Mouse (Mus musculus) kidney, embryonic 14.5 days (tissue): ENCODE measurements around the gene Phactr1. TPM values are rescaled to one million over a fixed set of nuclear protein-coding genes. Genes with fewer than 3 reads are reported as not detected.

Experiments used
- ATAC-seq: fragments of 200-750 bp; cut with Nextera tagmentation; 2 replicates; pipeline ENCODE4 v1.8.0; 2017; ENCODE audit warnings: moderate number of reproducible peaks, mild to moderate bottlenecking, moderate TSS enrichment, moderate library complexity; ENCODE audit not compliant: low FRiP score, low TSS enrichment
- H3K27ac ChIP-seq: fragments of 300-500 bp; sonication (generic); 2 replicates; pipeline ENCODE4 v1.5.1; 2014; ENCODE audit warnings: low read depth, mild to moderate bottlenecking, low read length, moderate library complexity, mixed read lengths
- H3K27me3 ChIP-seq: fragments of 300-500 bp; sonication (generic); 2 replicates; pipeline ENCODE4 v1.6.1; 2014; ENCODE audit warnings: mild to moderate bottlenecking, low read length; ENCODE audit not compliant: control insufficient read depth, insufficient read depth
- H3K36me3 ChIP-seq: fragments of 300-500 bp; sonication (generic); 2 replicates; pipeline ENCODE4 v1.6.1; 2014; ENCODE audit warnings: low read length, mixed read lengths; ENCODE audit not compliant: control insufficient read depth, insufficient read depth
- H3K4me1 ChIP-seq: fragments of 300-500 bp; sonication (generic); 2 replicates; pipeline ENCODE4 v1.6.1; 2014; ENCODE audit warnings: low read length, mixed read lengths; ENCODE audit not compliant: control insufficient read depth, insufficient read depth
- H3K4me2 ChIP-seq: fragments of 300-500 bp; sonication (generic); replicated peaks from 2 replicates; pipeline ENCODE4 v1.6.1; 2014; ENCODE audit warnings: low read depth, mild to moderate bottlenecking, low read length
- H3K4me3 ChIP-seq: fragments of 300-500 bp; sonication (generic); 2 replicates; pipeline ENCODE4 v1.5.1; 2014; ENCODE audit warnings: mild to moderate bottlenecking, low read length
- H3K9ac ChIP-seq: fragments of 300-500 bp; sonication (generic); 2 replicates; pipeline ENCODE4 v1.6.1; 2014; ENCODE audit warnings: low read depth, mild to moderate bottlenecking, low read length, moderate library complexity
- H3K9me3 ChIP-seq: fragments of 300-500 bp; sonication (generic); 2 replicates; pipeline ENCODE4 v1.6.1; 2016; ENCODE audit warnings: low read length; ENCODE audit not compliant: control insufficient read depth
- WGBS: fragments of 180-500 bp; shearing (Covaris S2); extraction: QIAGEN DNeasy Blood & Tissue Kit; methylation state at CpG from one replicate; pipeline ENCODE4 v1.1.7; 2014; 5-methylcytosine and 5-hydroxymethylcytosine counted together
- polyA plus RNA-seq: library from polyadenylated mRNA; unstranded; fragments of >200 nt; fragmentation: Nextera tagmentation; extraction: Ambion mirVana; gene quantifications from 2 replicates; pipeline ENCODE4 v1.2.1, GENCODE M21; 2014

Gene Phactr1
- polyA plus RNA-seq, 1 experiment from 2014 or later: 26.6 TPM

DNA sequence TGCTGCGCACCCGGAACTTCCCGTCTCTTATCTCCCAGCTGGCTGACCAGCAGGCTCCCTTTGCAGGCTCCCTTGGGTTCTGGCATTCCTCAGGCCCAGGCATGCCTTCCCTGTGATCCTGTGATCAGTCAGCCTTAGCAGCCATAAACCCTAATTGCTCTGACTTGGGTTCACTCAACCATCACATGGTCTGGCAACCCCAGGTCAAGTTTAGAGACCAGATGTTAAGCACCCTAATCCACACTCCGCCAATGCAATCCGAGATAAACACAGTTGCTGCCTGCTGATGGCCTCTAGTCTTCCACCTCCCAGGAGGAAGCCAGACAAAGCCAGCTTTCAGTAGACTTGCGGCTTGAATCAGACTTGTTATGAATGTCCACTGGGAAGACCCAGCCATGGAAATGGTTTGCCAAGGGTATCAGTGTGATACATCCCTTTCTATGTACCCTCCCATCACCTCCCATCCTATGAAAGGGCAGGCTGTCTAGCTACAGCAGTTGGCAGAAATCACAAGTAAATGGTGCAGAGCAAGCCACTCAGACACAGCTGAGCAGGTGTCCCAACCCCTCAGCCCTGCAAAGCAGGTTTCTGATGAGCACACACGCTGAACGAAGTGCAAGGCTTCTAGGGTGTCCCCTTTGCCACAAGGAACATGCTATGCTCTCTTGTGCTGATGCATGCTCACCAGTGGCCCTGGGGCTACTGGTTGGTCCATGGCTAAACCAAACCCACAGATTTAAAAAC lies 466.3 kb downstream of the Phactr1 start:
- H3K27me3 ChIP-seq: no peaks in the 10 kb centered on the region
- peaks cover 21% of the 10 kb centered on the region; the same call in 1 of the 2 replicates for H3K4me1 ChIP-seq
- peaks cover 4% of the 10 kb centered on the region for H3K36me3 ChIP-seq
- 24% methylated on average over 8 of the region's 8 CpGs for WGBS
- no peaks in the 10 kb centered on the region for H3K9me3 ChIP-seq
- H3K9ac ChIP-seq: no peak overlapping the region
- ATAC-seq: peak; percentile 82
- peak overlapping the region; percentile 71; the same call in 1 of the 2 replicates for H3K27ac ChIP-seq
- no peak overlapping the region for H3K4me2 ChIP-seq
- H3K4me3 ChIP-seq: no peak overlapping the region

GRCm38 (mm10) chr13:43148692-43149091 lies 468.3 kb downstream of the Phactr1 start:
- no peak for ATAC-seq
- WGBS: 68% methylated on average over 4 of the region's 4 CpGs
- Histone ChIP-seq H3K9ac (no peak overlapping the region), H3K27ac (no peak overlapping the region), H3K36me3 (peaks cover 4% of the 10 kb centered on the region), H3K9me3 (no peaks in the 10 kb centered on the region), H3K4me3 (no peak overlapping the region), H3K27me3 (no peaks in the 10 kb centered on the region), H3K4me2 (no peak overlapping the region), H3K4me1 (peaks cover 21% of the 10 kb centered on the region; the same call in 1 of the 2 replicates)

DNA sequence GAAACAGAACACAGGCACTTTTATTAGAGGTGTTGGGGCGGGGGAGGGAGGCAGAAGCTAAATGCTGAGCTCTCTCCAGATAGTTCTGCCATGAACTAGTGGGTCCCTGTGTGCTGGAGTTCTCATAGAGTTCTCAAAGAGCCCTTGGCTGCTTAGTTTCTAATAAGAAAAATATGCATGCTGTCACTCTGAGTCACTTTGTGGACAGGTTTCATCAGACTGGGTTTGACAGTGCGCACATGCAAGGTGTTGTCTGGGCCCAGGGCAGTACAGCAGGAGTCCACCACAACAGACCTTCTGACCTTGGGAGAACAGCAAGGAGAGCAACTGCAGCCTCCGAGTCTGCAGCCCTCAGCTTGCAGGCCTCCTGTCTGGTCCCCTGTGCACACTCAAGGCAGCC lies 469.2 kb downstream of the Phactr1 start:
- Histone ChIP-seq H3K4me3 (no peak overlapping the region), H3K27me3 (no peaks in the 10 kb centered on the region), H3K9me3 (no peaks in the 10 kb centered on the region), H3K27ac (no peak overlapping the region), H3K4me2 (no peak overlapping the region), H3K9ac (no peak overlapping the region), H3K4me1 (peaks cover 17% of the 10 kb centered on the region; the same call in 1 of the 2 replicates), H3K36me3 (peaks cover 11% of the 10 kb centered on the region)
- WGBS: 75% methylated on average over 3 of the region's 3 CpGs
- ATAC-seq: no peak

GRCm38 (mm10) chr13:43152005-43152520 lies 471.6 kb downstream of the Phactr1 start:
- Histone ChIP-seq H3K36me3 (peaks cover 15% of the 10 kb centered on the region), H3K4me1 (peaks cover 9% of the 10 kb centered on the region; the same call in 1 of the 2 replicates), H3K9me3 (no peaks in the 10 kb centered on the region), H3K4me3 (no peak overlapping the region), H3K9ac (no peak overlapping the region), H3K4me2 (no peak overlapping the region), H3K27me3 (no peaks in the 10 kb centered on the region), H3K27ac (no peak overlapping the region)
- 85% methylated on average over 14 of the region's 14 CpGs for WGBS
- ATAC-seq: no peak

DNA sequence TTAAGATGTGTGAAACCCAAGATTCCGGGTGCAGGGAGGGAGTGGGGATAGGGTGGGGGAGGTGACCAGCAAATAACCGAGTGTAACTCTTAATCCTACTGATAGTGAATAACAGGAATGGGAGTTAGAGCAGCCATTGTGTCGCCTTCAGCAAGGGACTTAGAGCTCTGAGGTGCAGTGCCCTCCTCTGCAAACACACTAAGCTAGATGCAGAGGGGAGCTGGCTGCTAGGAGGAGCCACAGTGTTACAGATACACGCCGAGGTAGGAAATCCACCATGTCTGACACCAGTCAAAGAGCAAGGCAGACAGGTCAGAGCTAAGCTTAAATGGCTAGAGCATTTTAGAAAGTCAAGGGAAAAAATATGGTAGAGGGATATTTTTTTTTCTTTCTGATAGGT lies 476.9 kb downstream of the Phactr1 start:
- Histone ChIP-seq H3K4me2 (no peak overlapping the region), H3K27me3 (no peaks in the 10 kb centered on the region), H3K9me3 (no peaks in the 10 kb centered on the region), H3K27ac (no peak overlapping the region), H3K9ac (no peak overlapping the region), H3K4me1 (peaks cover 14% of the 10 kb centered on the region), H3K36me3 (peaks cover 11% of the 10 kb centered on the region), H3K4me3 (no peak overlapping the region)
- 31% methylated on average over 5 of the region's 5 CpGs for WGBS
- ATAC-seq: 0 out of 2 replicates have a peak, but pooled peaks have one; percentile 17

- H3K36me3 ChIP-seq: peaks cover 13% of the 10 kb centered on the region
- no peaks in the 10 kb centered on the region for H3K27me3 ChIP-seq
- H3K4me2 ChIP-seq: no peak overlapping the region
- H3K9ac ChIP-seq: no peak overlapping the region
- H3K4me1 ChIP-seq: peaks cover 14% of the 10 kb centered on the region
- no peak overlapping the region for H3K4me3 ChIP-seq
- H3K9me3 ChIP-seq: no peaks in the 10 kb centered on the region
- 33% methylated on average over 5 of the region's 5 CpGs for WGBS
- peak overlapping the region; percentile 79; the same call in 1 of the 2 replicates for H3K27ac ChIP-seq
- ATAC-seq: no peak
Observed at GRCm38 (mm10) chr13:43158281-43158680, 477.9 kb downstream of the Phactr1 start.

- Histone ChIP-seq H3K4me3 (no peak overlapping the region), H3K4me1 (peaks cover 14% of the 10 kb centered on the region), H3K36me3 (peaks cover 14% of the 10 kb centered on the region), H3K9ac (no peak overlapping the region), H3K4me2 (no peak overlapping the region), H3K27me3 (no peaks in the 10 kb centered on the region), H3K9me3 (no peaks in the 10 kb centered on the region), H3K27ac (no peak overlapping the region; the same call in 1 of the 2 replicates)
- ATAC-seq: peak; percentile 89
- 18% methylated on average over 3 of the region's 3 CpGs for WGBS
Observed at GRCm38 (mm10) chr13:43159429-43159828, 479.0 kb downstream of the Phactr1 start.

GRCm38 (mm10) chr13:43167721-43168120 lies 487.3 kb downstream of the Phactr1 start:
- WGBS: 79% methylated on average over 9 of the region's 9 CpGs
- Histone ChIP-seq H3K36me3 (peaks cover 15% of the 10 kb centered on the region; the same call in 1 of the 2 replicates), H3K9ac (no peak overlapping the region), H3K27ac (no peak overlapping the region), H3K4me2 (no peak overlapping the region), H3K4me3 (no peak overlapping the region), H3K9me3 (no peaks in the 10 kb centered on the region), H3K4me1 (peaks cover 5% of the 10 kb centered on the region), H3K27me3 (no peaks in the 10 kb centered on the region)
- ATAC-seq: no peak
